Mouse (Mus musculus) naive thymus-derived CD4-positive, alpha-beta T cell, adult 2 months (primary cell): Measurements from ENCODE around the gene Nbeal1.
"Not testable (repeated sequence)": the region's sequence is repeated elsewhere in the genome, so short reads cannot be mapped to it uniquely, and the experiment has no call there.

ENCODE experiments used
- DNase-seq: peaks from one replicate; pipeline ENCODE4 v3.0.0-alpha.2; 2011; ENCODE audit warnings: low read depth

The Nbeal1 gene

DNA sequence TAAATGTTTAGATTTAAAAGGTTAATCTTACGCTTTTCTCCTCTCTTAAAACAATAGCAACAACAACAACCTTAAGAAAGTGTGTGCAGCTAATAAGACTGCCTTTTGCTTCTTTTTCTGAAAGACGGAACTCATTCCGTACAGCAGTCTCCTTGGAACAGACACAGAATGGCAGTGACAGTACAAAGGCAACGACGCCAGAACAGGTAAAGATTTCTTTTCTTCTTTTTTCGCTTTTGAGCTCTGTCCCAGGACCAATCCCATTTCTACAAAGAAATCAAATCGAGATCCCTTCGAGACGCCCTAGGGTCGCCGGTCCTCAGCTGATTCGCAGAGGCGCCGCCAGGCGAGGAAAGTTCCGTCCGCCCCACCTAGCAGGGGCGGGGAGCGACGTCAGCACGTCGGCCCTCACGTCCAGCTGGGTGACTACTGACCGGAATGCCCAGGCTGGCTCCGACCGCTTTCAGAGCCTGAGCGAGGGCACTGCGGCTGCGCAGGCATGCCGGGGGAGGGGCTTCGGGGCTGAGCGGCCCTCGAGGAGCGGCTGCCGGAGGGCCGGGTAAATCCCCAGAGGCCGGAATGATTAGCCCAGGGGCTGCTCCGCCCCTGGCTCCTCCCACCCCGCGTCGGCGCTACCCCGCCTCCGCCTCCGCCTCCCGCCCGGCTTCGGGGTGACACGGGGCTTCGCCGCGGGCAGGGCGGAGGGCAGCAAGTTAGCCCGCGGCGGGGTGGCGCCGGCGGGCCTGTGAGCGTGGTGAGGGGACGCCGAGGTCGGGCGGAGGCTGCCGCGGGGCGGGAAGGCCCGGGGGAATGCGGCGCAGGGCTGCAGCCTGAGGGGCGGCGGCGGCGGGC lies at the start of gene Nbeal1:
Gene Nbeal1, plus strand, starts transcription at position 668 of the 852 bp plus-strand sequence.
- peak; percentile 95 for DNase-seq

DNA sequence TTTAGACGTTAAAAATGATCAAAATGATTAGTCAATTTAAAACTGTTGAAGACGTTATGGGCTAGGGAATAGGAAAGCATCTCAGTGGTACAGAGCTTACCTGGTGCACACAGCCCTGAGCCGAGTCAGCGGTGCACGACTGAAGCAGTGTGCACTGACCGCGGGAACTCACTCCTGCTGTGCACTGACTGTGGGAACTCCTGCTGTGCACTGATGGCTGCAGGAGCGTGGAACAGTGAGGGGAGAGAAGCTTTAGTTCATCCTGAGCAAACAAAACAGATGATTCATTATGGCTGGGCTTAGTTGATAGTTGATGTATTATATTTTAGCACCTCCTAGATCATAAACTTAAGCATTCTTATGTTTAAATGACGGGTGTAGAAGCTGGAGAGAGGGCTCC lies 43.1 kb upstream of the Nbeal1 start:
- DNase-seq = no peak

DNA sequence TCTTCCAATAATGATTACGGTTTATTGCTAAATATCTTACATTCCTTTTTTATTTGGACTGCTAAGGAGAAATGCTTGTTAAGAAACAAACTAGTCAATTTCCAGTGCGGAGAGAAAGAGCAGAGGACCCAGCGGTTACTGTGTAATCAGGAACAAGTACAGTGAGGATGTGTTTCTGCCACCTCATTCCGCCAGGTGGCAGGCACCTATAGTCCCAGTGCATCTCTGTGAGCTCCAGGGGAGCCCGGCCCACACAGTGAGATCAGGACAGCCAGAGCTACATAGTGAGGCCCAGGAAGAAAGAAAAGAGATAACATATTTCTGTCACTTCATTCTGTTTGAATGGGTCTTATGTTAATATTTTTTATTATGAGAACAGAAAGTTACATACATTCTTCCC lies 27.7 kb upstream of the Nbeal1 start:
- DNase-seq = no peak

DNA sequence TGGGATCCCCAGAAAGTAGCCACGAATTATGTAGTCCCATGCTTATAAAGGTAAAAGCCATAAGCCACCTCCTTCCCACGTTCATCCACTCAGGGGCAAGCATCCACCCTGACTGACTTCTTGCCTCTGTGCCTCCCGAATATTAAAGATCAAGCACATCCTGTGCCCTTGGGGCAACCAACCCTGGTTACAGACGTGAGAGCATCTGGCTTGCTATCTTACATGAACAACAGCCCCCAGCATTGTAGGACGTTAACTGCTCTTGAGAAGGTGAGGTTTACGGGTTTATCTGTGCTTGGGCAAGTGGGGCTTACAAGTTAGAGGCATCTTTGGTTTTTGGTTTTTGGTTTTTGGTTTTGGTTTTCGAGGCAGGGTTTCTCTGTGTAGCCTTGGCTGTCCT lies 23.7 kb upstream of the Nbeal1 start:
- no peak for DNase-seq

DNA sequence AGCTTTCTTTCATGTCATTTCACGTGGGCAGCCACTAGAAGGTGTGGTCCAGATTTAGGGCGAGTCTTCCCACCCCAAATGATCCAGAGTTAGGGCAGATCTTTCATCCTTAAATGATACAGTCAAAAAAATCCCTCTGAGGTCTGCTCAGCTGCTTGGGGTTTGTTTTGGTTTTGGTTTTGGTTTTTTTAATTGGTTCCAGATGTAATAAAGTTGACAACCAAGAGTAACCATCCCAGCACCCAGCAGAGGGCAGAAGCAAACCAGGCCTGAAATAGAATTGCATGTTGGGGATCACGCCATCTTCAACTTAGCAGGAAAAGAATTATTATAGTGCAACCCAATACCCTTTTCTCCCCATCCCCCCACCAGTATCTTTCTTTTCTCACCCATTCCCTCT lies 22.0 kb upstream of the Nbeal1 start:
- peak; percentile 84 for DNase-seq

DNA sequence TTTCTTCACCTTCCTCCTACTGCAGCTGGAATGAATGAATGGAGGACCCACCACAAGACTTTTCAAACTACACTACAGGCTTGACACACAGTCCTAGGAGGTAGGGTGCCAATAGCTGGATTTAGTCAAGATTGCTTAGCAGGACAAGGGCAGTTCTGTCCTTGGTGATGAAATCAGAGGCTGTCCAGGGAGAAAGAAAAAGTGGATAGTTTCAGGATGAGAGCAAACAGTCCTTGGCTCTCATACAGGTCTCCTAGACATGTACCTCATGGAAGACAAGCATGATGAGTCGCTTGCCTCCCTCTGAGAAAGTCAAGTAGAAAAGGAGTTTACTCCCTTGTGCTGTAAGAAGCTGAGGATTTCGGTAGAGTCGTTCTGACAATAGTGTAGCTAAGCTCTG lies 16.7 kb upstream of the Nbeal1 start:
- DNase-seq = no peak

DNA sequence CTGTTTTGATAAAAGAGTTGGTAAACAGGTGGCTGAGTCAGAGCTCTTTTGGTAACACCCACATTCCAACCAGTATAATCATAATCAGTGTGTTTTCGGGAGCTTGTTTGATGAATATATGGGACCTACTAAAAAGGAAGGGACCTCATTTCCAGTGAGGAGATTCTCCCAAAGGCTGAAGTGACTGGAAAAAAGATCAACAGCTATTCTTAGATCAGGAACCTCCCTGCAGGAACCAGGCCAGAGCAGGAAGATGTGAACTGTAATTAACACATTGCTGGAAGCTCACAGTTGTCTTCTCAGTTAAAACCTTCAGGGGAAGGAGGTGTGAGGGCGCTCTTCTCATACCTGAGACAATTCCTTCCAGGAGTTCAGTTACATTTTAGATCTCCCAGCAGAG lies 10.8 kb upstream of the Nbeal1 start:
- no peak for DNase-seq

DNA sequence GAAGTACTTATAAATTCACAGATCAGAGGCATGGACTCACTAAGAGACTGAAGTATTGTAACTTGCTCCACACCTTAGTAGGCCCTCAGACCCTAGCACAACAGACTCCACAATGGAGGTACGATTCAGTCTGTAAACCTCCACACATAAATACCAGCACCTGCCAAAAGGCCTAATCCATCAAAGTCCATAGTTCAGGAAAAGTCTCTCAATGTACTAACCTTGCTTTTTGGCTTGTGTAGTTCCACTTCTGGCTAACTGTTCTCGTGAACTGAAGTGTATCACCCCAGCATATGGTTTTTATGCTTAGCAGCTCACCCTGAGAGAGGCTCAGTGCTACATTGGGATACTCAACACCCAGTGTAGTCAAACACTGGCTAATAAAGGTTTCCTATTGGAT lies 10.1 kb upstream of the Nbeal1 start:
- DNase-seq = no peak

DNA sequence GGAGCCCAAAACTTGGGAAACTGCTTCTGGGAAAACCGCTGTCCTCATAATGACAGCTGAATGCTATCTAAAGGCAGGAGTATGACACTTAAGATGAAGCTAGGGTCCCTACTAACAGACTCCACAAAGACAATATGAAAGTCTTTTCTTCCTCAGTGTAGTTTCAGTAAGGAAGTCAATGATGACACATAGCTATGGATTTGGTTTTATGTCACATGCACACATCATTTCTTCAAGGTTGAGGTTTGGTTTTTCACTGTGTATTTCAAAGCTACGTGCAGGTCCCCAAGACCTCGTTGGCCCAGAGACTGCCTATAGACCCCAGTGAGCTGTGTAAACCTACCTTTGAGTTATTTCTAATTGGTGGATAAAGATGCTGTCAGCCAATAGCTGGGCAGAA lies 7.3 kb upstream of the Nbeal1 start:
- DNase-seq = no peak

DNA sequence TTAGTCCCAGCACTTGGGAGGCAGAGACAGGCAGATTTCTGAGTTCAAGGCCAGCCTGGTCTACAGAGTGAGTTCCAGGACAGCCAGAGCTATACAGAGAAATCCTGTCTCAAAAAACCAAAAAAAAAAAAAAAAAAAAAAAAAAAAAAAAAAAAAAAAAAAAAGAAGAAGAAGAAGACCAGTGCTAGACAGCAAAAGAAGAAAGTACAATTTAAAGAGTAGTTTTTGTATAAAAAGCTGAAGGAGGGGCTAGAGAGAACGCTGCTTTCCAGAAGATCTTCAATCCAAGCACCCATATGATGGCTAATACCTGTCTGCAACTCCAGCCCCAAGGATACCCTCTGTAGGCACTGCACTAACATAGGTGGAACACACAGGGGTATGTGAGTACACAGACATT lies 2.6 kb upstream of the Nbeal1 start:
- DNase-seq = not testable (repeated sequence)

DNA sequence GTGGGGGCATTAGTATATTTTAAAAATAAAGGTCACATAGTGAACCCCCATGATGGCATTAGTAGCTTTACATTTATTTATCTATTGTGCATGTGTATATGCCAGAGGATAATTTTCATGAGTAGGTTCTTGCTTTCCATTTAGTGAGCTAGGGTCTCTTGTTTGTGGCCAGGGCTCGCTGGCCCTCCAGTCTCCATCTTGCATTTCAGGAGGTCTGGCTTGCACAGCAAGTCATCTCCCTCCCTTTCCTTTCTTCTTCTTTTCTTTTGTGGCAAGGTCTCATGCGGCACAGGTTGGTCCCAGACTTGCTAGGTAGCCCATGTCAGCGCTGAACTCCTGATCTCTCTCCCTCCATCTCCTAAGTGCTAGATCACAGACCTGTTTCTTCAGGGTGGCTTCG lies 1.0 kb upstream of the Nbeal1 start:
- DNase-seq = no peak

DNA sequence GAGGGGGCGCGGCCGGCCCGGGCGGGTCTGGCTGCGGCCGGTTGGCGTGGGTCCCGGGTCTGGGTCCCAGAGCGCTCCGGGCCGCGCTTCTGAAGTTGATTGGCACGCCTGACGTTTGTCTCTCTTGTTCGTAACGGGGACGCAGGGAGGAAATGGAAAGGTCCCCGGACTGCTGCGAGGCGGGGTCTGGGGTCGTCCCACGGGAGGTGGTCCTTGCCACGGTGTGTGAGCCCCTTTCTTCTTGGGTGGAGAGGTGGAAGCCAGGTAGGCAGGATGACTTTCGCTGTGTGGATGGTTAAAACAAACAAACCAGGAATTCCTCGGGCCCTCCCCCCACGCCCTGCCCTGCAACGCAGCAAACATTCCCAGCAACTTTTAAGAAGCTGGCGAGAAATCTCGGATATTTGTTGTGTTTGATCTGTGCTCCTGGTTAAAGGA lies 404 bp downstream of the Nbeal1 start:
- no peak for DNase-seq

DNA sequence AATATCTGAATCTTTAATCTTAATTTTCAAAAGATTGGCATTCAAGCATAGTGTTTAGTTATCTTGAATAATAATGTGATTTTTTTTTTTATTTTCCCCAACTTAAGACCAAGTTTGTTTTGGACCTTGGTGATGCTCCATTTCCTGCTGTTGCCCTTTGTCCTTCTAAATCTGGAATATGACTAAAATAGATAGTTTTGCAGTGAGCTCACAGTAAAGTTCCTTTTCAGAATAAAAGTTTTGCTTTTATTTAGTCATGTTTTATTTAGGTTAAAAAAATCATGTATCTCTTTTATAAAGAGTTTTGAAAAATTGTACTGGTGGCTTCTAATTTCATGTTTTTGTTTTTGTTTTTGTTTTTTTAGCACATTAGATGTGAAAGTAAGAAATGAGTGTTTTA lies 8.1 kb downstream of the Nbeal1 start:
- no peak for DNase-seq

DNA sequence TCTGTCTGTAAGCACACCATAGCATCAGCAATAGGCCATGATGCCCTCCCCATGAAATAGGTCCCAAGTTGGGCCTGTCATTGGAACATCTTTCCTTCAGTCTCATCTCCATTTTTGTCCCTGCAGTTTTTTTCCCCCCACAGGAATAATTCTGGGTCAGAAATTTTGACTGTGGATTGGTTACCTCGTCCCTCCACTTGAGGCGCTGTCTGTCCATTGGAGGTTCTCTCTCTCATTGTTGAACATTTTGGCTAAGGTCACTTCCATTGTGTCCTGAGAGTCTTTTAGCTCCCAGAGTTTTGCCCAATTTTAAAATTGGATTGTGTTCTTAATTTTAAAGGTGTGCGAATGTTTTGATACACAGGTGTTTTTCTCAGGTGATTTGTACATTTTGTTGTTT lies 16.4 kb downstream of the Nbeal1 start:
- peak; percentile 11 for DNase-seq

DNA sequence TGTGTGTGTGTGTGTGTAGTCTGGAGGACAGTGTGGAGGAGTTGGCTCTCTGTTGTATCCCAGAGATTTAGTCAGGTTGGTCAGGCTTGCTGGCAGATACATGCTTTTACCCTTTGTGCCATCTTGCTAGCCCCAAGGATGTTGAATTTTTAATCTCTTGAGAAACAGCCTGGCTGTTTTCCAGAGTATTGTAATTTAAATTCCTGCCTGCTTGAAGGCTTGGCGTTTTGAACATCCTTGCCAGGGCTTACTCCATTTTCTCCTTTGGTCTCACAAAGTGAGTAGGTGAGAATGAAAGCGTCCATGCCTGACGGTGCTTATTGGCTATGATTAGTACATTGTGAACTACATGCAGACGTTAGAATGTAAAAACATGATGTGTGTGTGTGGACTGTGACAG lies 18.6 kb downstream of the Nbeal1 start:
- no peak for DNase-seq

DNA sequence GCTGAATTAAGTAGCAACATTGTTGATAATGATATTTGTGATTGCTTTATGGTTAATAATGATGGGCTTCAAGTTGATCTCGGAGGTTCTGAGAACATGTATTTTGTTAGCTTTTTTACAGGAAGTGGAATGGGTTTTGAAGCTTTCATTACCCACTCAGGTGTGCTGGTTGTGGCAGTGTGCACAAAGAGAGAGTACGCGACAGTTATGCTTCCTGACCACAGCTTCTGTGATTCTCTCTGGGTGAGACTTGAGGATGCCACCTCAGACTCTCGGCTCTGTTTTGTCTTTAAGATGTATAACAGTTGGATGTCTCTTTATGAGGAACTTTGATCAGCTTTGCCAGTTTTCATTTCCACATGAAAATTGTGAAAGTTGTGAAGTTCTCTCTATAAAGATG lies 55.9 kb downstream of the Nbeal1 start:
- peak; percentile 60 for DNase-seq

DNA sequence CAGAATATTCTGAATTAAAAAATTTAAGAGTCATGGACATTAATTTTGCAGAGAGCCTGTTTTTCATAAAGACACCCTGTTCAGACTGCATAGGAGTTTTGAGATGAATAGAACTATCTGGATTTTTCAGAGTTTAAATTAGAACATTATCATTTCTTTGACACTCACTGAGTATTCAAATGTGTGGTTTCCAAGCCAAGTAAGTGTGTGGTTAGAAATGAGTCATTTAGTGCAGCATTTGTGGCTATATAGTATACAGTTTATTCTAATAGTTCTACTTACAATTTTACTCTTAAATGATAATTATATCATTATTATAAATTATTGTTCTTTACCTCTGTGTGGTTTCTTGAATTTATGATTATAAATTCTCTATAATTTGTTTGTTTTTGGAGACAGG lies 60.0 kb downstream of the Nbeal1 start:
- no peak for DNase-seq

DNA sequence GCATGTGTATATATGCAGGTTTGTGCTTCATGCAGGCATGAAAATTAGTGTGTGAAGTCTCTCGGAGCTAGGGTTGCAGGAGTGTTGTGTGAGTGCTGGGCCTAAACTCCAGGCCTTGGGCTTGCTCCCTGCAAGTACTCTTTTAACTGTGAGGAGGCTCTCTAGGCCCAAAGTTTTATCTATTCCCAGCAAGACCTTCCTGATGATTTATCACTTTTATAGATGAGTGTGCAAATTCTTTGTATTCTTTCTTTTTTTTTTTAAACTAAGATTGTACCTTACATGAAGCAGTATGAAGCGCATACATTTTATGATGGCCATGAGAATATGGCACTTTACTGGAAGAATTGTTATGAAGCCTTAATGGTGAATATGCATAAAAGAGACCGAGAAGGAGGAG lies 87.7 kb downstream of the Nbeal1 start:
- DNase-seq = no peak

DNA sequence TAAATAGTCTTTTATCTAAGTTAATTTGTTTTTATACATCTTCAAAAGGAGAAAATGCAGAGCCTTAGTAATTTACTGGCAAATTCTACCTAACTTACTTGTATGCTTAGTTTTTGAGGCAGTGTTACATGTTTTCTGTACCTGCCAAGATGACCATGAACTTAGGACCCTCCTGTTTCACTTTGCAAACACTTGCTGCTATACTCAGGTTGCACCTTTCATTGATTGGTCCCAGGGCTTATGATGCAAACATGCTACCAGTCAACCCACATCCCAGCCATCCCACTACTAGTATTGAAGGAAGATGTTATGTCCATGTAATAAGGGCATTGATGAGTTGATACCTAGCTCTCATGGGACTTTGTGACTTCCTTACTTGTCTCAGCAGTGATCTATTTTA lies 88.9 kb downstream of the Nbeal1 start:
- no peak for DNase-seq

DNA sequence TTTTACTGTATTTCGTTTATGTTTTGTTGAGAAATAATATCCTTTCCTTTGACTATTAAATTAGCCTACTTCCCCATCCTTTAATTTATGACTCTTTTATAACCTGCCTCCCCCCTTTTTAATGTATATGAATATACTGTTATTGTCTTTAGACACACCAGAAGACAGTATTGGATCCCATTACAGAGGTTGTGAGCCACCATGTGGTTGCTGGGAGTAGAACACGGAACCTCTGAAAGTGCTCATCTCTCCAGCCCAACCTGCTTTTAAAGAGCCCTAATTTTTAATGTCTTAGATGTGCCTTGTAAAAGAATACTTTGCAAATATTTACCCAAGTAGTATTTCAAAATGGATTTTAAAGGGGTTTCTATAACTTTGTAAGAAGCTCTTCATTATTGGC lies 92.1 kb downstream of the Nbeal1 start:
- peak; percentile 53 for DNase-seq

DNA sequence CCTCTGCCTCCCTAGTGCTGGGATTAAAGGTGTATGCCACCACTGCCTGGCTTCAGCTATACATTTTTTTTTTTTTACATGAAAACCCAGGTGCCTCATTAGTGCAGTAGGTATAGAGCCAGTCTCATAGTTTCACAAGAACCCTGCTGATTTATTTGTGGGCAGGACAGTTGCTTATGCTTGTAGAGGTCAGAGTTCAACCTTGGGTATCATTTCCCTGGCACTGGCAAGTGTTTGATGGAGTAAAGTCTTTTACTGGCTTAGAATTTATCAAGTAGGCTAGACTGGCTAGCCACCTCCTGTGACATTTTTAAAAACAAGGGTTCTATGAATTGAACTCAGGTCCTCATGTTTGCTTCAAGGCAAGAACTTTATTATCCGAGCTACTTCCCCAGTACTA lies 113.5 kb downstream of the Nbeal1 start:
- DNase-seq = no peak

DNA sequence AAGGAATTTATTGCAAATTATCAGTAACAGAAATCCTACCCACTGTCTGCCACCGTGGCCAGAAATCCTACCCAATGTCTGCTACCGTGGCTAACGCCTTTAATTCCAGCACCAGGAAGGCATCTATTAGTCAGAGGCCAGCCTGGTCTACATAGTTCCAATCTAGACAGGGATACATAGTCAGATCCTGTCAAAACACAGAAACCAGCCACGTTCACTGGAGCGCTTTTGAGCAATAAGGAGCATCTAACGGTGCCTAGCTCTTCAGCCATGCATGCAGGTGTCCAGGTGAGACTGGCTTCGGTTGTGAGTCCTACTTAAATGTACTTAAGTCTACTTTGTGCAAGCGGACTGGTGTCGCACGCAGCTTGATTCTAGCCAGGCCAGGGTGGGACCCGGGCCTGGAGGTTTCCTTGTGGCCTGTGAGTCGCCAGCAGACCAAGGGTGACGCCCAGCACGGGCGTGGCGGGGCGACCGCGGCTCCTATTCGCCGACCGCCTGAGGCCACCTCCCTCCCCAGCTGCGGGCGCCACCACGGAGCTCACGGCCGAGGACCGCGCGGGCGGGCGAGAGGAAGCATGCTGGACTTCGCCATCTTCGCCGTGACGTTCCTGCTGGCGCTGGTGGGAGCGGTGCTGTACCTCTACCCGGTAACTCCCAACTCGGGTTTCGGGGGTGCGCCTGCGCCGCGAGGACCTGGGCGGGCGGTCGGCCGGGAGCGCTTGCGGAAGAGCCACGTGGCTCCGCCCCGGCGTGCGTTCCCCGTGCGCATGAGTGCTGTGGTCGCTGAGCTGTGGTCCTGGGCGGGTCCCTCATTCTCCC lies 162.6 kb downstream of the Nbeal1 start, which contains the start of gene Cyp20a1:
Gene Cyp20a1, plus strand, starts transcription at position 516 of the 822 bp plus-strand sequence.
- peak; percentile 89 for DNase-seq
